Mouse (Mus musculus) spleen, adult 2 months (tissue): ENCODE measurements around the gene Fbxl17. TPM values are rescaled to one million over a fixed set of nuclear protein-coding genes. Genes with fewer than 3 reads are reported as not detected.
A peak's percentile ranks its signal among the peaks of the same experiment; 100 is the strongest.

Experiments
- DNase-seq, 2 experiments: peaks; one replicate each; pipeline versions ENCODE4 v3.0.0 to v3.0.0-alpha.2; 2012 to 2021; ENCODE audit warnings: low spot score in 2 of 2, low read depth in 1 of 2
- H3K27ac ChIP-seq: fragments of 200-500 bp; 2 replicates; pipeline ENCODE4 v1.5.1; 2012; ENCODE audit warnings: low read length, inconsistent platforms; ENCODE audit not compliant: insufficient read depth
- H3K27me3 ChIP-seq: fragments of 200-500 bp; 2 replicates; pipeline ENCODE4 v1.6.1; 2012; ENCODE audit warnings: mild to moderate bottlenecking, moderate library complexity, low read length, inconsistent platforms; ENCODE audit not compliant: control insufficient read depth, insufficient read depth
- H3K36me3 ChIP-seq: fragments of 200-500 bp; 2 replicates; pipeline ENCODE4 v1.6.1; 2012; ENCODE audit warnings: mild to moderate bottlenecking, low read length, inconsistent platforms; ENCODE audit not compliant: control insufficient read depth, insufficient read depth
- H3K4me1 ChIP-seq: fragments of 200-500 bp; 2 replicates; pipeline ENCODE4 v1.6.1; 2011; ENCODE audit warnings: inconsistent platforms; ENCODE audit not compliant: control insufficient read depth, insufficient read depth, insufficient read length
- H3K4me3 ChIP-seq: fragments of 200-500 bp; 2 replicates; pipeline ENCODE4 v1.5.1; 2011; ENCODE audit warnings: mild to moderate bottlenecking, inconsistent platforms; ENCODE audit not compliant: insufficient read depth, insufficient read length; ENCODE audit errors: extremely low read depth
- CTCF ChIP-seq: fragments of 200-500 bp; IDR thresholded peaks from 2 replicates; pipeline ENCODE4 v1.5.1; 2011; ENCODE audit warnings: mild to moderate bottlenecking, inconsistent platforms; ENCODE audit not compliant: insufficient read depth, insufficient read length, insufficient replicate concordance; ENCODE audit errors: extremely low read depth
- POLR2A ChIP-seq: fragments of 200-500 bp; IDR thresholded peaks from 2 replicates; pipeline ENCODE4 v1.6.1; 2011; ENCODE audit warnings: low read depth, low read length, inconsistent platforms
- WGBS: fragments of 180-500 bp; shearing (Covaris S2); methylation state at CpG from one replicate; pipeline ENCODE4 v1.1.7; 2018; 5-methylcytosine and 5-hydroxymethylcytosine counted together
- polyA plus RNA-seq: library from polyadenylated mRNA; depleted of rRNA; stranded (reverse); fragments of >200 nt; gene quantifications from 2 replicates; pipeline ENCODE4 v1.2.3, GENCODE M21; 2012

Fbxl17 gene
- polyA plus RNA-seq, 1 experiment = 4.7 TPM

GRCm38 (mm10) chr17:63093184-63093583 lies 406.6 kb downstream of the Fbxl17 start:
- H3K4me1 ChIP-seq = peaks cover 10% of the 10 kb centered on the region; the same call in 1 of the 2 replicates
- H3K27me3 ChIP-seq = no peaks in the 10 kb centered on the region
- H3K36me3 ChIP-seq = no peaks in the 10 kb centered on the region
- WGBS = 45% methylated on average over 4 of the region's 4 CpGs
- no peak for TF ChIP-seq POLR2A
- TF ChIP-seq CTCF = no peak
- peak overlapping the region; percentile 23; the same call in 1 of the 2 replicates for H3K27ac ChIP-seq
- no peak overlapping the region for H3K4me3 ChIP-seq
- no peak for DNase-seq

DNA sequence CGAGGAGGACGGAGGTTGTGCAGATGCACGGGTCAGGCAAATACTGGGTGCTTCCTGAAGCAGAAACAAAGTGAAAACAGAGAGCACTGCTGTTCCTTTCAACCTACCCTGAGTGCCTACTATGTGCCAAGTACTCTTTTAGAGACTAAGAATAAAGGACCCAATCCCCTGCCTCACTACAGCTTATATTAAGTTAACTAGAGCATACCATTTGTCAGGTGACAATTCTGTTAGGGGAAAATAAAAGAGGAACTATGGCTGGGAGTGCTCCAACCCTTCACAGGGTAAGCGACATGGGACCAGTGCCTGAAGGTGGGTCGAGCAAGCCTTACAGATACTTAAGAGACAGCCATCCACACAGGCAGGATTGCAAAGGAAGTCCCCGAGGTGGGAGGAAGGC lies 407.0 kb downstream of the Fbxl17 start:
- peak overlapping the region; percentile 23; the same call in 1 of the 2 replicates for H3K27ac ChIP-seq
- TF ChIP-seq POLR2A (no peak), CTCF (no peak)
- no peaks in the 10 kb centered on the region for H3K36me3 ChIP-seq
- DNase-seq = peak in 1 of 2 experiments; percentile 11
- H3K4me3 ChIP-seq = no peak overlapping the region
- 43% methylated on average over 6 of the region's 6 CpGs for WGBS
- peaks cover 10% of the 10 kb centered on the region; the same call in 1 of the 2 replicates for H3K4me1 ChIP-seq
- no peaks in the 10 kb centered on the region for H3K27me3 ChIP-seq

GRCm38 (mm10) chr17:63090112-63090511 lies 409.7 kb downstream of the Fbxl17 start:
- no peak for TF ChIP-seq CTCF
- TF ChIP-seq POLR2A = no peak
- Histone ChIP-seq H3K27me3 (no peaks in the 10 kb centered on the region), H3K36me3 (no peaks in the 10 kb centered on the region), H3K4me3 (no peak overlapping the region), H3K4me1 (peaks cover 10% of the 10 kb centered on the region; the same call in 1 of the 2 replicates), H3K27ac (no peak overlapping the region)
- WGBS = 70% methylated on average over 3 of the region's 3 CpGs
- no peak for DNase-seq

DNA sequence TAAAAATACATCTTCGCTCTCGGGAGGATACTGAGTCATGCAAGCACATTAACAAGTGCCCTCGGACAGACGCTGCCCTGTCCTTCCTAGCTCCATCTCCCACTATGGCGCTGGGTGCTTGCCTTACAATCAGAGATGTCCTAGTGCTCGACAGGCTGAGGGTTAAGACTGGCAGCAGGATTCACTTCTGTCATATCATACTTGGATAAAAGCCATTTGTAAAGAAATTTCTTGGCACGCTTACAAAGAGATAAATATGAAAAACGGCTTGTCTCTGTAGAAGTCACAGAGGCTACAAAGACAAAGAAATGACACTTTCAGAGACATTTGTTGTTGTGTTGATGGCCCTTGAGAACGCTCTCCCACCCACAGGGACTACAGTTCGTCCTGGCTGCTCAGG lies 412.6 kb downstream of the Fbxl17 start:
- Histone ChIP-seq H3K27me3 (no peaks in the 10 kb centered on the region), H3K36me3 (no peaks in the 10 kb centered on the region), H3K4me1 (no peaks in the 10 kb centered on the region), H3K4me3 (no peak overlapping the region), H3K27ac (no peak overlapping the region)
- WGBS = 86% methylated on average over 10 of the region's 10 CpGs
- TF ChIP-seq POLR2A (no peak), CTCF (no peak)
- no peak for DNase-seq

DNA sequence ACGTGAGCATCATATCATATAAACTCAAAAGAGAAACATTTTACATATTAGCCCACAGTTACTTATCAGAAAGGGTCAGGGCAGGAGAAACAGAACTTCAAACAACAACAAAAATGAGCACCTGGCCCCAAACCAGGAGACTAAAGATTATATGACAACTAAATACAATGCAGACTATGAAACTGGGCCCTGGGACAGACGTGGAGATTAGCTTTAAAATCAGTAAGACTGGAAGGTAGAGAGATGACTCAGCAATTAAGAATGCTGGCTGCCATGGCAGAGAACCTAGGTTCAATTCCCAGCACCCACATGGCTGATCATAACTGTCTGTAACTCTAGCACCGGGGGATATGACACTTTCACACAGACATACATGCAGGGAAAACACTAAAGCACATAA lies 413.3 kb downstream of the Fbxl17 start:
- no peak overlapping the region for H3K27ac ChIP-seq

GRCm38 (mm10) chr17:63085227-63085626 lies 414.6 kb downstream of the Fbxl17 start:
- WGBS = 95% methylated on average over 6 of the region's 6 CpGs
- Histone ChIP-seq H3K27me3 (no peaks in the 10 kb centered on the region; the same call in 1 of the 2 replicates), H3K36me3 (peaks cover 2% of the 10 kb centered on the region; the same call in 1 of the 2 replicates), H3K27ac (no peak overlapping the region), H3K4me3 (no peak overlapping the region), H3K4me1 (no peaks in the 10 kb centered on the region)
- DNase-seq = no peak
- no peak for TF ChIP-seq POLR2A
- TF ChIP-seq CTCF = no peak

More for the DNA sequence above, 413.3 kb downstream of the Fbxl17 start:
- H3K4me3 ChIP-seq = no peak overlapping the region
- H3K27me3 ChIP-seq = no peaks in the 10 kb centered on the region
- no peak for DNase-seq
- no peaks in the 10 kb centered on the region for H3K4me1 ChIP-seq
- WGBS = 77% methylated on average over 3 of the region's 3 CpGs
- H3K36me3 ChIP-seq = no peaks in the 10 kb centered on the region
- no peak for TF ChIP-seq CTCF
- no peak for TF ChIP-seq POLR2A

DNA sequence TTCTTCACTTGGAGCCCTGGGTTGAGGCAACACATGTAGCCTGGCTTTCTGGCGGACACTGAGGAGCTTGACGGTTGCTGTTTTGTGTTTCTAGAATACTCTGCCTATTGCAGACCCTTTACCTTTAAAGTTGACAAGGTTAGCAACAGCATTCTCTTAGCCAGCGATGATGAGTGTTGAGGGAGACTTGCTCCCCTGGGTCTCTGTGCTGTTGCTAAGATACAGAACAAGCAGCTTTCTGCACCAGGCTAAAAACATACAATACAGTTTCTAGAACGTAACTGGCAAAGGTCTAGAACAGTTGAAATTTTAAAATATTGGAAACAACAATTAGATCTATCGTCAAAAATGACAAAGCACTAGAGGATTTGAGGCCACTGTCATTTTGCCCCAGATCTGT lies 420.7 kb downstream of the Fbxl17 start:
- Histone ChIP-seq H3K27me3 (no peaks in the 10 kb centered on the region; the same call in 1 of the 2 replicates), H3K4me3 (no peak overlapping the region), H3K27ac (no peak overlapping the region), H3K36me3 (peaks cover 9% of the 10 kb centered on the region), H3K4me1 (no peaks in the 10 kb centered on the region)
- WGBS = 96% methylated on average over 5 of the region's 5 CpGs
- TF ChIP-seq POLR2A (no peak), CTCF (no peak)
- DNase-seq = no peak
